Mouse (Mus musculus) myocyte (in vitro differentiated cells): ENCODE results near the gene Gm6890. TPM values are rescaled to one million over a fixed set of nuclear protein-coding genes. Genes with fewer than 3 reads are reported as not detected.
"Not testable (repeated sequence)": the region's sequence is repeated elsewhere in the genome, so short reads cannot be mapped to it uniquely, and the experiment has no call there.

ENCODE experiments used
- H3K27me3 ChIP-seq: one replicate; pipeline ENCODE4 v1.6.1; 2011; ENCODE audit not compliant: control insufficient read depth, insufficient read depth, insufficient read length
- H3K36me3 ChIP-seq: one replicate; pipeline ENCODE4 v1.6.1; 2011; ENCODE audit not compliant: control insufficient read depth, insufficient read depth
- H3K4me2 ChIP-seq: one replicate; pipeline ENCODE4 v1.6.1; 2011; ENCODE audit warnings: low read depth, control low read depth
- H3K4me3 ChIP-seq: one replicate; pipeline ENCODE4 v1.5.1; 2011; ENCODE audit warnings: mild to moderate bottlenecking, control low read depth, moderate library complexity
- H3K79me2 ChIP-seq: one replicate; pipeline ENCODE4 v1.6.1; 2011; ENCODE audit not compliant: control insufficient read depth, insufficient read depth
- H3ac ChIP-seq: one replicate; pipeline ENCODE4 v1.6.1; 2011; ENCODE audit not compliant: control insufficient read depth, insufficient read length
- polyA plus RNA-seq: library from polyadenylated mRNA; unstranded; fragments of >200 nt; fragmentation: generic; extraction: Trizol; gene quantifications from one replicate; pipeline ENCODE4 v1.2.1, GENCODE M21; 2012; ENCODE audit warnings: missing spikeins

Gm6890 gene
- not detected for polyA plus RNA-seq

GRCm38 (mm10) chrX:74740627-74741026 is at the start of gene Gm6890:
Gm6890 (plus strand) TSS chrX:74740927.
- H3K4me3 ChIP-seq, H3K79me2 ChIP-seq, H3K4me2 ChIP-seq, H3ac ChIP-seq, H3K27me3 ChIP-seq, H3K36me3 ChIP-seq: not testable (repeated sequence)

- not testable (repeated sequence) for H3K36me3 ChIP-seq, H3K27me3 ChIP-seq, H3K4me2 ChIP-seq, H3K79me2 ChIP-seq, H3ac ChIP-seq, H3K4me3 ChIP-seq
Observed at GRCm38 (mm10) chrX:74726195-74726594, 14.5 kb upstream of the Gm6890 start.

GRCm38 (mm10) chrX:74770715-74771114 is 30.0 kb downstream of the Gm6890 start:
- H3K4me2 ChIP-seq, H3K4me3 ChIP-seq, H3K36me3 ChIP-seq, H3ac ChIP-seq, H3K27me3 ChIP-seq, H3K79me2 ChIP-seq: not testable (repeated sequence)

Other genes starting within 250 kb of the Gm6890 start
- gene Olfr1326-ps1, start 166.0 kb upstream of the Gm6890 start, polyA plus RNA-seq = not detected
- not detected for gene Olfr1325, start 148.2 kb upstream of the Gm6890 start, polyA plus RNA-seq
- gene Gm5640, start 95.3 kb upstream of the Gm6890 start, polyA plus RNA-seq = not detected
- gene Gm5936, start 96.3 kb downstream of the Gm6890 start, polyA plus RNA-seq = not detected